Comparison of ENCODE assay signal across 15 mouse cellular contexts in the genomic region with DNA sequence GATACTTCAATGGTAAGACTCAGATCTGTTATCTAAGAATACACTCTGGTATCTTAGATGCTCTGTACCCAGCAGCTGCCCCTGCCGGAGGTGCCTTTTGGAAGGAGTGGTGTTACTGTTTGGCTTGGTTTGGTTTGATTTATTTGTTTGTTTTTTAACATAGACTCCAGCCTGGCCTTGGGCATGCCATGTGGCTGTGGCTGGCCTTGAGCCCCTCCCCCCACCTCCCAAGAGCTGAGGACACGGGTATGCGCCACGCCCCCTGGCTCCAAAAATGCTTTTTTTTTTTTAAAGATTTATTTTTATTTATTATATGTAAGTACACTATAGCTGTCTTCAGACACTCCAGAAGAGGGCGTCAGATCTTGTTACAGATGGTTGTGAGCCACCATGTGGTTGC.
DNase-seq lines count a peak whose midpoint lies in the region; ATAC-seq lines count a peak whose summit lies in the region.
"Had no signal": no experiment of that assay in that cellular context is flagged by ENCODE, and none has a peak within 500 bp of the region (broad histone marks: within the 10 kb centered on the region; RNA-seq: fewer than 3 reads in every experiment).

No protein-coding gene starts in this region.

- no peak for ATAC-seq in CD4-positive, CD25-positive, alpha-beta regulatory T cell, adult 4 months
- ATAC-seq: forebrain, embryonic 16.5 days; hindbrain, embryonic 16.5 days; inflammation-experienced regulatory T-cells, adult 6 months had no signal

- peak; percentile 57 for DNase-seq in ovary, adult 18-20 months (ENCODE audit: low spot score)
- no peak for DNase-seq in ovary, postnatal 14 days (ENCODE audit: low spot score)
- peak; percentile 72 to 88 for DNase-seq in adrenal gland, adult (ENCODE audit: inconsistent age in 2 of 2, low spot score in 1 of 2)
- peak; percentile 78 for DNase-seq in adrenal gland, postnatal 10 days
- DNase-seq in cerebellum, adult 18-20 months, result no peak
- DNase-seq: cerebellum, adult 2 months; embryo, embryonic 11 days; gastrocnemius, postnatal 10 days; heart, adult 18-20 months; heart, postnatal 10 days; heart, postnatal 4 days had no signal

Comparison
In these comparisons a context has a peak if more than half of its experiments do, and no peak if none do; other contexts are left out.
1. DNase-seq: peak in ovary, adult 18-20 months (single experiment), adrenal gland, adult (2 of 2) and adrenal gland, postnatal 10 days (single experiment); none in ovary, postnatal 14 days (single experiment) and cerebellum, adult 18-20 months (0 of 2).